Mouse (Mus musculus) heart, embryonic 12.5 days (tissue): ENCODE measurements around the gene Ifi27l2b. TPM values are rescaled to one million over a fixed set of nuclear protein-coding genes. Genes with fewer than 3 reads are reported as not detected.
"Not testable (repeated sequence)": the region's sequence is repeated elsewhere in the genome, so short reads cannot be mapped to it uniquely, and the experiment has no call there.

ENCODE experiments used
- ATAC-seq: fragments of 200-750 bp; cut with Nextera tagmentation; 2 replicates; pipeline ENCODE4 v1.8.0; 2017; ENCODE audit warnings: moderate TSS enrichment, moderate library complexity; ENCODE audit not compliant: insufficient number of reproducible peaks, low FRiP score
- H3K27ac ChIP-seq: fragments of 300-500 bp; sonication (generic); 2 replicates; pipeline ENCODE4 v1.5.1; 2016; ENCODE audit warnings: mild to moderate bottlenecking, moderate library complexity; ENCODE audit not compliant: poor library complexity, severe bottlenecking
- H3K27me3 ChIP-seq: fragments of 300-500 bp; sonication (generic); replicated peaks from 2 replicates; pipeline ENCODE4 v1.6.1; 2016; ENCODE audit warnings: mild to moderate bottlenecking, moderate library complexity
- H3K36me3 ChIP-seq: fragments of 300-500 bp; sonication (generic); 2 replicates; pipeline ENCODE4 v1.6.1; 2016; ENCODE audit warnings: mild to moderate bottlenecking, moderate library complexity
- H3K4me1 ChIP-seq: fragments of 300-500 bp; sonication (generic); replicated peaks from 2 replicates; pipeline ENCODE4 v1.6.1; 2016; ENCODE audit warnings: mild to moderate bottlenecking
- H3K4me2 ChIP-seq: fragments of 300-500 bp; sonication (generic); 2 replicates; pipeline ENCODE4 v1.6.1; 2016; ENCODE audit warnings: mild to moderate bottlenecking, moderate library complexity
- H3K4me3 ChIP-seq: fragments of 300-500 bp; sonication (generic); 2 replicates; pipeline ENCODE4 v1.5.1; 2016; ENCODE audit warnings: mild to moderate bottlenecking
- H3K9ac ChIP-seq: fragments of 300-500 bp; sonication (generic); 2 replicates; pipeline ENCODE4 v1.6.1; 2016; ENCODE audit warnings: mild to moderate bottlenecking, moderate library complexity
- H3K9me3 ChIP-seq: fragments of 300-500 bp; sonication (generic); replicated peaks from 2 replicates; pipeline ENCODE4 v1.6.1; 2016; ENCODE audit warnings: mild to moderate bottlenecking, moderate library complexity
- WGBS: fragments of 180-500 bp; shearing (Covaris S2); methylation state at CpG from one replicate; pipeline ENCODE4 v1.1.7; 2016; 5-methylcytosine and 5-hydroxymethylcytosine counted together
- polyA plus RNA-seq: library from polyadenylated mRNA; unstranded; fragments of >200 nt; fragmentation: Nextera tagmentation; extraction: Ambion mirVana; gene quantifications from 2 replicates; pipeline ENCODE4 v1.2.1, GENCODE M21; 2016

Ifi27l2b gene
- polyA plus RNA-seq, 1 experiment from 2014 or later, result 0.31 TPM

DNA sequence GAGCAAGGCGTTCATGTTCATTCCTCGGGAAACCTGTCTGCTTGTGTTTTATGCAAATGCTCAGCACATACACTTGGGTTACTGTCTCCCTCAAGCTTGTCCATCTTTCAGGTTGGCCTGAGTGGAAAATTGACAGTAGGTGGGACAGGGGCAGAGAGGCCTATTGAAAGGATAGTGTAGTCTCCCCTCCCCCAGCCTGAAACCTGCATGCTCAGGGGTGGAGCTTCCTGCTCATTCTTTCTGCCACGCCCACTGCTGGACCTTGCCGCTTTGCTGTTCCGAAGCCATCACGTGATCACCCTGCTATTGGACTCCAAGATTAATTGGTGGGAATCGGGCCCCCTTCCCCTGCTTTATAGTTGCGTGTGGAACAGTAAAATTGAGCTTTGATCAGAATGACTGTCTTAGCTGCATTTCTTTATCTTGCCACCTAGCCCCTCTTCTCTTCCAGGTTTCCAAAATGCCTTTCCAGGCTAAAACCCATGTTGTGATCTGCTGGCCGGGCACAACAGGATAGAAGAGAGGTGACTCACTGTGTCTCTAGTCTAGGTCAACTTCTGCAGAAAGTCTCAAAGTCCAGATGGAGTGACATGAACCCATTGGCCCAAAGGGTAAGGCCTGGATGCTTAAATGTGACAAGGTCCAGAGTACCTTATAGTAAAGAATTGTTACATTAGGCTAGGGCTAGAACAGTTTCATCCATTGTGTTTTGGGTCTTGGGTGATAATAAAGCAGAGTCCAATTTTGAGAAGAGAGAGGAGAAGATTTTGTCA, 27.4 kb upstream of the Ifi27l2b start:
- not testable (repeated sequence) for H3K9ac ChIP-seq, H3K9me3 ChIP-seq, H3K4me2 ChIP-seq, H3K4me3 ChIP-seq, H3K36me3 ChIP-seq, H3K4me1 ChIP-seq, H3K27ac ChIP-seq, ATAC-seq, H3K27me3 ChIP-seq
- 53% methylated on average over 9 of the region's 9 CpGs for WGBS

DNA sequence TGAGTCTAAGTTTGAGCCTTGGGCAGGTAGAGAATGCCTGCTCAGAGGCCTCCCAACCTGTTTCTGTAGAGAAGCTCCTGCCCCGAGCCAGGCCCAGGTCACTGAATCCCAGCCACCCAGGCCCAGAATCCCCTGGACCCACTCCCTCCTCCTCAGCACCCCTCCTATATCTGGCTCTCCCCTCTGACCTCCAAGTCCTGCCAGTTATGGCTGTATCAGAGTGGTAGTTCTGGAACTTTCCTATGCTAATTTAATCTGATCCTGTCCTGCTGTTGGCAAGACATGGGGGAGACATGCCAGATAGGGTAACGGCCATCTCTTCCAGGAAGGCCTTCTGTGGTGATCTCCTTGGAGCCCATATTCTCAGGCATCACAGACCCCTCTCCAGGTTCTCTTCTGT, 25.8 kb upstream of the Ifi27l2b start:
- H3K4me1 ChIP-seq, result no peaks in the 10 kb centered on the region
- H3K27ac ChIP-seq, result no peak overlapping the region
- ATAC-seq, result no peak
- H3K9me3 ChIP-seq, result no peaks in the 10 kb centered on the region
- H3K27me3 ChIP-seq, result no peaks in the 10 kb centered on the region
- H3K4me2 ChIP-seq, result no peak overlapping the region
- H3K9ac ChIP-seq, result no peak overlapping the region
- 51% methylated on average over 2 of the region's 2 CpGs for WGBS
- no peaks in the 10 kb centered on the region for H3K36me3 ChIP-seq
- no peak overlapping the region for H3K4me3 ChIP-seq

- WGBS, result 72% methylated on average over 5 of the region's 5 CpGs
Measured at GRCm38 (mm10) chr12:103481671-103482070, 24.6 kb upstream of the Ifi27l2b start.

DNA sequence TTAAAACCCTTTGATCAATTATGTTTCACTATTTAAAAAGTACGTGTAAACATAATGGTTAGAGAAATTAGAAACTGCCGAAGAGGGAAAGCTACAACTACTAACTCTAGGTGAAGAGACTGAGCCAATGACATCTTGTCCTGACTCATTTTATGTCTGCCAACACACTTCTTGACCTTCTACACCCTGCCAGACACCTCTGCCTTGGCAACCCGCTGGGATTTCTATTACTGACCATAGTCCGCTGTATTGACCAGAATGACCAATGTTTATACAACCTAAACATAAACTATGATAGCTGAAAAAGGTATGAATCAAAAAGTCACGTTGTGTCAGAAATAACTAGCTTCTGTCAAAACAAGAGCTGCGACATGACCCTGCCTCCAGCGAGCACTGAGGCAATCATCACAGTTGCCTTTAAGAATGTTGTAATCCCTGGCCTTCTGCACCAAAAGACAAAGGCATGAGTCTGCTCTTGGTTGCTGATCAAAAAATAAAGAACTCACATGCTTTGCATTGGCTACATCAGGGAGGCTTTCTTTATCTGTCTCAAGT, 20.5 kb upstream of the Ifi27l2b start:
- H3K4me1 ChIP-seq, result no peaks in the 10 kb centered on the region
- WGBS, result 65% methylated on average over 7 of the region's 7 CpGs
- no peak for ATAC-seq
- no peak overlapping the region for H3K27ac ChIP-seq
- no peaks in the 10 kb centered on the region for H3K9me3 ChIP-seq
- H3K4me3 ChIP-seq, result no peak overlapping the region
- H3K27me3 ChIP-seq, result no peaks in the 10 kb centered on the region
- no peak overlapping the region for H3K4me2 ChIP-seq
- H3K36me3 ChIP-seq, result no peaks in the 10 kb centered on the region
- H3K9ac ChIP-seq, result no peak overlapping the region

More at GRCm38 (mm10) chr12:103481671-103482070, 24.6 kb upstream of the Ifi27l2b start:
- no peak overlapping the region for H3K4me3 ChIP-seq
- no peaks in the 10 kb centered on the region for H3K36me3 ChIP-seq
- H3K4me2 ChIP-seq, result no peak overlapping the region
- no peak overlapping the region for H3K9ac ChIP-seq
- H3K4me1 ChIP-seq, result no peaks in the 10 kb centered on the region
- H3K27me3 ChIP-seq, result no peaks in the 10 kb centered on the region
- no peak for ATAC-seq
- no peaks in the 10 kb centered on the region for H3K9me3 ChIP-seq
- no peak overlapping the region for H3K27ac ChIP-seq

DNA sequence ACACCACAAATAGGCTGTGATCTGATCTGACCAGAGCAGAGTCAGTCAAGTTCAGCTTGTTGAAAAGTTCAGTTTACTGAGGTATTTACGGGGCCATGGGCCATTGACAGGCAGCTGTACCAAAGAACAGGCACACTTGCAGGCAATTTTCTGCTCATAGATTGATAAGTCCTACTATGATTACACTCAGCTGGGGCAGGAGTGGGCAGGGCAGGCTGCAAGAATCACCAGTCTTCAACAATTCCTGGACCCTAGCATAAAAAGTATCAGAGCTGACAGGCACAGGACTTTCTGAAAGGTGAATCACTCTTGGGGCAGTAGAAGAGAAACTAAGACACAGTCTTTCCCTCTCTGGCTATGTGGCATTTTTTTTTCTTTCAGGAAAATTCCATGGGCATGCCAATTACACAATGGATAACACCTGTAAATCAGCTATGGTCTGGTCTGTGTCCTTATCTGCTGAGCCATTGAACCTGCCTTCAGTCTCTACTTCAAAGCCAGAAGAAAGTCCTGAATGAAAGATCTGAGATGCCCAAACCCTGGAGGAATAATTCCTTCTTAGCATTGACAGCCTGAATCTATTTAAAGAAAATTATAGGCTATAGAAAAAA, 19.9 kb upstream of the Ifi27l2b start:
- no peak for ATAC-seq
- no peaks in the 10 kb centered on the region for H3K36me3 ChIP-seq
- no peaks in the 10 kb centered on the region for H3K9me3 ChIP-seq

GRCm38 (mm10) chr12:103474481-103474880, 17.5 kb upstream of the Ifi27l2b start:
- Histone ChIP-seq H3K27ac (no peak overlapping the region), H3K4me2 (no peak overlapping the region), H3K36me3 (no peaks in the 10 kb centered on the region), H3K4me3 (no peak overlapping the region), H3K9ac (no peak overlapping the region), H3K9me3 (0 out of 2 replicates have a peak, but pooled peaks cover 3% of the 10 kb centered on the region), H3K27me3 (no peaks in the 10 kb centered on the region), H3K4me1 (no peaks in the 10 kb centered on the region)
- ATAC-seq, result no peak
- 45% methylated on average over 2 of the region's 2 CpGs for WGBS

More for the DNA sequence above, 19.9 kb upstream of the Ifi27l2b start:
- WGBS, result 85% methylated on average over 1 of the region's 1 CpGs
- H3K9ac ChIP-seq, result no peak overlapping the region
- H3K4me3 ChIP-seq, result no peak overlapping the region
- no peak overlapping the region for H3K4me2 ChIP-seq
- no peak overlapping the region for H3K27ac ChIP-seq
- no peaks in the 10 kb centered on the region for H3K27me3 ChIP-seq
- H3K4me1 ChIP-seq, result no peaks in the 10 kb centered on the region

- not testable (repeated sequence) for H3K4me1 ChIP-seq, H3K4me2 ChIP-seq, H3K9me3 ChIP-seq, H3K27ac ChIP-seq, H3K4me3 ChIP-seq, H3K9ac ChIP-seq, H3K36me3 ChIP-seq, H3K27me3 ChIP-seq, ATAC-seq
- no CpG with 5 or more reads among the region's 1 CpGs for WGBS
Measured at GRCm38 (mm10) chr12:103456727-103457126, 296 bp downstream of the Ifi27l2b start.

- Histone ChIP-seq H3K36me3 (no peaks in the 10 kb centered on the region), H3K27me3 (no peaks in the 10 kb centered on the region), H3K4me3 (no peak overlapping the region), H3K9ac (no peak overlapping the region), H3K4me1 (no peaks in the 10 kb centered on the region), H3K4me2 (no peak overlapping the region), H3K27ac (no peak overlapping the region), H3K9me3 (no peaks in the 10 kb centered on the region)
- no peak for ATAC-seq
Measured at GRCm38 (mm10) chr12:103453361-103453760, 3.7 kb downstream of the Ifi27l2b start.

GRCm38 (mm10) chr12:103445060-103445459, 12.0 kb downstream of the Ifi27l2b start:
- Histone ChIP-seq H3K4me3 (no peak overlapping the region), H3K4me2 (no peak overlapping the region), H3K27me3 (peaks cover 6% of the 10 kb centered on the region; the same call in 1 of the 2 replicates), H3K4me1 (no peaks in the 10 kb centered on the region), H3K9ac (no peak overlapping the region), H3K9me3 (no peaks in the 10 kb centered on the region), H3K27ac (no peak overlapping the region), H3K36me3 (no peaks in the 10 kb centered on the region)
- ATAC-seq, result no peak
- 78% methylated on average over 3 of the region's 3 CpGs for WGBS

GRCm38 (mm10) chr12:103444261-103444660, 12.8 kb downstream of the Ifi27l2b start:
- H3K9ac ChIP-seq, H3K36me3 ChIP-seq, ATAC-seq, H3K4me2 ChIP-seq, H3K4me3 ChIP-seq, H3K9me3 ChIP-seq, H3K27ac ChIP-seq, H3K27me3 ChIP-seq, H3K4me1 ChIP-seq: not testable (repeated sequence)
- 29% methylated on average over 6 of the region's 7 CpGs for WGBS

DNA sequence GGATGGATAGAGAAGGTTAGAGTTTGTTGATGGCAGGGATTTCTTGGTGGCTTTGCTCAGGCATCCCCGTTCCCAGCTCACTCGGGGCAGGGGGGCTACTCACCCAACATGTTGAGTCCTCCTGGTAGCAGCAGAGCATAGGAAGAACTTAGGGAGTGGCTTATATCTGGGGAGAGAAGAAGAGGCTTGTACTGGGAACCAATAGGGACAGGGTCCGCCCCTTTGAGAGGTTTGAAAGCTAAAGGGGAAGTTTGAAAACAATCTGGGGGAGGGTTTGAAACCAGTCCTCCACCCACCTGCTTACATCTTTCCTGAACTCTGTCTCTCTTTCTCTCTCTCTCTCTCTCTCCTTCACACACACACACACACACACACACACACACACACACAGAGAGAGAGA, 13.5 kb downstream of the Ifi27l2b start, which contains the start of gene Ifi27l2a:
Gene Ifi27l2a (minus strand): TSS at position 157 of the 400 bp plus-strand sequence.
- H3K4me3 ChIP-seq, result no peak within 1 kb of the TSS
- H3K9ac ChIP-seq, result no peak within 1 kb of the TSS
- H3K27me3 ChIP-seq, result peaks cover 6% of the 10 kb centered on the region; the same call in 1 of the 2 replicates
- H3K4me1 ChIP-seq, result no peaks in the 10 kb centered on the region
- no peak for ATAC-seq
- WGBS, result 57% methylated on average over 3 of the region's 3 CpGs
- no peaks in the 10 kb centered on the region for H3K9me3 ChIP-seq
- no peak within 1 kb of the TSS for H3K4me2 ChIP-seq
- H3K36me3 ChIP-seq, result no peaks in the 10 kb centered on the region
- no peak within 1 kb of the TSS for H3K27ac ChIP-seq
